Mouse (Mus musculus) spleen, adult 2 months (tissue): ENCODE results near the gene Cd55.

Experiments
- CTCF ChIP-seq: fragments of 200-500 bp; IDR thresholded peaks from 2 replicates; pipeline ENCODE4 v1.5.1; 2011; ENCODE audit warnings: mild to moderate bottlenecking, inconsistent platforms; ENCODE audit not compliant: insufficient read depth, insufficient read length, insufficient replicate concordance; ENCODE audit errors: extremely low read depth
- POLR2A ChIP-seq: fragments of 200-500 bp; IDR thresholded peaks from 2 replicates; pipeline ENCODE4 v1.6.1; 2011; ENCODE audit warnings: low read depth, low read length, inconsistent platforms

- no peak for TF ChIP-seq POLR2A
- TF ChIP-seq CTCF, result no peak
These were observed 1.6 kb upstream of the Cd55 start for GRCm38 (mm10) chr1:130464173-130464572.
